Mouse (Mus musculus) heart, embryonic 13.5 days (tissue): ENCODE measurements around the gene Itga9. TPM values are rescaled to one million over a fixed set of nuclear protein-coding genes. Genes with fewer than 3 reads are reported as not detected.

Experiments
- ATAC-seq: fragments of 200-750 bp; cut with Nextera tagmentation; 2 replicates; pipeline ENCODE4 v1.8.0; 2017; ENCODE audit warnings: moderate TSS enrichment; ENCODE audit not compliant: insufficient number of reproducible peaks, low FRiP score, low TSS enrichment; ENCODE audit errors: extremely low read depth
- H3K27ac ChIP-seq: fragments of 300-500 bp; sonication (generic); replicated peaks from 2 replicates; pipeline ENCODE4 v1.5.1; 2015; ENCODE audit warnings: moderate library complexity, mild to moderate bottlenecking, inconsistent platforms
- H3K27me3 ChIP-seq: fragments of 300-500 bp; sonication (generic); replicated peaks from 2 replicates; pipeline ENCODE4 v1.6.1; 2015; ENCODE audit warnings: mild to moderate bottlenecking, inconsistent platforms
- H3K36me3 ChIP-seq: fragments of 300-500 bp; sonication (generic); 2 replicates; pipeline ENCODE4 v1.6.1; 2015; ENCODE audit warnings: mild to moderate bottlenecking, inconsistent platforms
- H3K4me1 ChIP-seq: fragments of 300-500 bp; sonication (generic); 2 replicates; pipeline ENCODE4 v1.6.1; 2015; ENCODE audit warnings: inconsistent platforms
- H3K4me2 ChIP-seq: fragments of 300-500 bp; sonication (generic); 2 replicates; pipeline ENCODE4 v1.6.1; 2015; ENCODE audit warnings: inconsistent platforms, mild to moderate bottlenecking, moderate library complexity
- H3K4me3 ChIP-seq: fragments of 300-500 bp; sonication (generic); 2 replicates; pipeline ENCODE4 v1.5.1; 2015; ENCODE audit warnings: moderate library complexity, mild to moderate bottlenecking, inconsistent platforms
- H3K9ac ChIP-seq: fragments of 300-500 bp; sonication (generic); 2 replicates; pipeline ENCODE4 v1.6.1; 2015; ENCODE audit warnings: inconsistent platforms, mild to moderate bottlenecking, moderate library complexity
- H3K9me3 ChIP-seq: fragments of 300-500 bp; sonication (generic); 2 replicates; pipeline ENCODE4 v1.6.1; 2016; ENCODE audit warnings: inconsistent platforms
- WGBS: fragments of 180-500 bp; shearing (Covaris S2); methylation state at CpG from one replicate; pipeline ENCODE4 v1.1.7; 2015; ENCODE audit warnings: mixed read lengths; 5-methylcytosine and 5-hydroxymethylcytosine counted together
- polyA plus RNA-seq: library from polyadenylated mRNA; unstranded; fragments of >200 nt; fragmentation: Nextera tagmentation; extraction: Ambion mirVana; gene quantifications from 2 replicates; pipeline ENCODE4 v1.2.1, GENCODE M21; 2015

The Itga9 gene
- polyA plus RNA-seq, 1 experiment from 2014 or later = 6.5 TPM

DNA sequence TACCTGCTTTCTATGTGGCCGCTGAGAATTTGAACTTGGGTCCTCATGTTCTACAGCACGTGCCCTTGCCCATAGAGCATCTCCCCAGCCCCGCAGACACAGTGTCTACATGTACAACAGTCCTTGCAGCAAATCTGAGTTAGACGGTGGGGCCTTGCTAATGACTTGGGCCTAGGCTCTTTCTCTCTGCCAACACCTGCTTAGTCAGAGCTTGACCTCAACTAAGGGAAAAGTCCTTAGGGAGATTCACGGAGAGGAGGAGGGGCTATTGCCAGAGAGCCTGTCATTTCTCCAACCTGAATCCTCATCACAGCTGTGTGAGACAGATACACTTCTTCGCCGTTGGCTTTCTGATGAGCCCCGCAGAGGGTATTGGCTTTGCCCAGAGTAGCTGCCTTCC is 70.2 kb downstream of the Itga9 start:
- Histone ChIP-seq H3K4me2 (no peak overlapping the region), H3K9ac (no peak overlapping the region), H3K36me3 (peaks cover 27% of the 10 kb centered on the region), H3K4me3 (no peak overlapping the region), H3K4me1 (peaks cover 30% of the 10 kb centered on the region), H3K27me3 (no peaks in the 10 kb centered on the region), H3K9me3 (no peaks in the 10 kb centered on the region), H3K27ac (peak overlapping the region; percentile 25)
- WGBS = 76% methylated on average over 8 of the region's 8 CpGs
- ATAC-seq = no peak

- H3K9ac ChIP-seq = no peak overlapping the region
- H3K4me2 ChIP-seq = no peak overlapping the region
- no peaks in the 10 kb centered on the region for H3K27me3 ChIP-seq
- WGBS = 41% methylated on average over 9 of the region's 9 CpGs
- ATAC-seq = no peak
- H3K36me3 ChIP-seq = peaks cover 24% of the 10 kb centered on the region
- peak overlapping the region; percentile 25 for H3K27ac ChIP-seq
- H3K4me3 ChIP-seq = no peak overlapping the region
- peaks cover 35% of the 10 kb centered on the region for H3K4me1 ChIP-seq
- no peaks in the 10 kb centered on the region for H3K9me3 ChIP-seq
These were observed 70.9 kb downstream of the Itga9 start for GRCm38 (mm10) chr9:118677349-118677748.

DNA sequence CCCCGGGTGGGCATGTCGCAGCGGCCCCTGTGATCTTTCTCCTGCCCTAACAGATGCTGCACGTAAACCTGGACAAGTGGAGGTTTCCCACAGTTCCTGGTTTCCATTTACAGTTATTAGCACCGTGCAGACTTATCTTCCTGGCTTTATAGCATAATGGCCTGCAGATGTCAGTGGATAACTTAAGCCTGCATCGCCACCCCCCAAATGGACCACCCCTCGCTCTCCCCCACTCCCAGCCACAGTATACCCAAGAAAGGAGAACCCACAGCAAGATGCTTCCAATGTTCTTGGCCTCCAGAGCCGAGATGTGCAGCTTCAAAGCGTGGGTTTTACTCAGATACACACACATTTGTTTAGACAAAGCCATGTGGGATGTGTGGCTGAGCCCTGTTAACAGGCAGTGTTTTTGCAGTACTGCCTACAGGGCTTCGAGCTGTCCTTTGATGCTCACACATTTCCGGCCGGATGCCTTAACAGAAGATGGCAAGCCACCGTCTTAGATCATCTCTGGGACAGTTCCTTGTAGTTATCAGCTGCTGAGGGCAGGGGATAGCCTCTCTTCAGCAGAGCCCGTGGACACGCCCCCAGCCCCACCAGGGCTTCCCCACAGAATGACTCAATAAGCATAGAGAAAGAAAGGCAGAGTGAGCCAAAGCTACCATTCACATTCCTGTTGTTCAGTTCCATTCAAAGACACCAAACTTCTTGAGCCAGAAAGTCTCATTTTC is 71.7 kb downstream of the Itga9 start:
- H3K4me1 ChIP-seq = peaks cover 41% of the 10 kb centered on the region
- H3K4me2 ChIP-seq = no peak overlapping the region
- WGBS = 51% methylated on average over 15 of the region's 15 CpGs
- H3K36me3 ChIP-seq = peaks cover 20% of the 10 kb centered on the region
- no peaks in the 10 kb centered on the region for H3K9me3 ChIP-seq
- H3K27me3 ChIP-seq = no peaks in the 10 kb centered on the region
- H3K9ac ChIP-seq = no peak overlapping the region
- H3K4me3 ChIP-seq = no peak overlapping the region
- no peak for ATAC-seq
- peak overlapping the region; percentile 25 for H3K27ac ChIP-seq

- ATAC-seq = no peak
- Histone ChIP-seq H3K4me1 (peaks cover 41% of the 10 kb centered on the region), H3K4me2 (no peak overlapping the region), H3K27me3 (no peaks in the 10 kb centered on the region), H3K9me3 (no peaks in the 10 kb centered on the region), H3K9ac (no peak overlapping the region), H3K36me3 (peaks cover 20% of the 10 kb centered on the region), H3K27ac (peak overlapping the region; percentile 25; the same call in 1 of the 2 replicates), H3K4me3 (no peak overlapping the region)
- WGBS = 65% methylated on average over 10 of the region's 10 CpGs
These were observed 72.3 kb downstream of the Itga9 start for GRCm38 (mm10) chr9:118678759-118679158.

- Histone ChIP-seq H3K4me1 (peaks cover 51% of the 10 kb centered on the region), H3K4me3 (no peak overlapping the region), H3K27ac (no peak overlapping the region), H3K9ac (no peak overlapping the region), H3K9me3 (no peaks in the 10 kb centered on the region), H3K4me2 (no peak overlapping the region), H3K27me3 (no peaks in the 10 kb centered on the region), H3K36me3 (peaks cover 21% of the 10 kb centered on the region)
- WGBS = 76% methylated on average over 6 of the region's 6 CpGs
- no peak for ATAC-seq
These were observed 75.0 kb downstream of the Itga9 start for GRCm38 (mm10) chr9:118681506-118681905.

DNA sequence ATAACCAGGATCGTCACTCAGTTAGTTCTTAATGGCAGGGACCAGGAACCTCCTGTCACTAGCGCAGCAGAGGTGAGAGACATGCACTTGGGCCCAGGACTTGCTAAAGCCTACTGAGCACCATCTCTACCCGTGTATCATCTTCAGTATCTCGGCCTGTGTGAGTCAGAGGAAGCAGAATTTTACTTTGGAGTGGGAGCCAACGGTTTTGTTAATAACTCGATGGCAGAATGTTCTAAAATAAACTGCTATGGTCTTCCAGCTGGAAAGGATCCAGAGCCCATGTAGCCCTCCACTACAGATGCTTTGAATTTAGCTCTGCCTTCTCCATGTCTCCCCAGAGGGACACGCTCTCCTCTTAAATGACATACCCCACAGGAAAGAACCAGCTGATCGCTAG is 75.7 kb downstream of the Itga9 start:
- Histone ChIP-seq H3K9ac (no peak overlapping the region), H3K36me3 (peaks cover 21% of the 10 kb centered on the region), H3K4me2 (no peak overlapping the region), H3K4me1 (peaks cover 50% of the 10 kb centered on the region), H3K4me3 (no peak overlapping the region), H3K27me3 (no peaks in the 10 kb centered on the region), H3K9me3 (no peaks in the 10 kb centered on the region), H3K27ac (no peak overlapping the region)
- ATAC-seq = no peak
- 64% methylated on average over 8 of the region's 8 CpGs for WGBS

DNA sequence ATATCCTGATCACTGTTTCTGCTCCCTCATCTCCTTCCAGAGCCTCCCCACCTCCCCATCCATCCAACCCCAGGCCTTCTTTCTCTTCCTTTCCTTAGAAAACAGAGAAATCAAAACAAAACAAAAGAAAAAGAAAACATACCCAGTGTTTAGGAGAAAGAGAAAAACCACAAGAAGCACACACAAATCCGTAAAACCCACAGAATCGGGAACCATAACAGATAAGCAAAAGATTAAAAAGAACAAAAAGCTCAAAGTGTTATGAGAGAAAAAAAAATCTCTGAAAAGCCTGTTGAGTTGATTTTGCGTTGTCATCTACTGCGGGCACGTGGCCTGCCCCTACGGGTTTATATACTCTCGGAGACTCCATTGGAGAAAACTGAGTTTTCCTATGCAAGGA is 77.0 kb downstream of the Itga9 start:
- Histone ChIP-seq H3K36me3 (peaks cover 21% of the 10 kb centered on the region), H3K27ac (no peak overlapping the region), H3K27me3 (0 out of 2 replicates have a peak, but pooled peaks cover 3% of the 10 kb centered on the region), H3K4me3 (no peak overlapping the region), H3K9me3 (no peaks in the 10 kb centered on the region), H3K4me1 (peaks cover 36% of the 10 kb centered on the region), H3K9ac (no peak overlapping the region), H3K4me2 (no peak overlapping the region)
- WGBS = 69% methylated on average over 7 of the region's 7 CpGs
- ATAC-seq = no peak

GRCm38 (mm10) chr9:118684343-118684742 is 77.9 kb downstream of the Itga9 start:
- 90% methylated on average over 9 of the region's 9 CpGs for WGBS
- peaks cover 33% of the 10 kb centered on the region for H3K4me1 ChIP-seq
- no peak overlapping the region for H3K27ac ChIP-seq
- H3K27me3 ChIP-seq = peaks cover 3% of the 10 kb centered on the region; the same call in 1 of the 2 replicates
- no peak overlapping the region for H3K4me3 ChIP-seq
- H3K9ac ChIP-seq = no peak overlapping the region
- H3K9me3 ChIP-seq = no peaks in the 10 kb centered on the region
- ATAC-seq = no peak
- peaks cover 26% of the 10 kb centered on the region for H3K36me3 ChIP-seq
- H3K4me2 ChIP-seq = no peak overlapping the region

GRCm38 (mm10) chr9:118686166-118686961 is 79.9 kb downstream of the Itga9 start:
- Histone ChIP-seq H3K4me1 (peaks cover 33% of the 10 kb centered on the region), H3K27me3 (peaks cover 3% of the 10 kb centered on the region; the same call in 1 of the 2 replicates), H3K4me2 (no peak overlapping the region), H3K36me3 (peaks cover 42% of the 10 kb centered on the region), H3K9ac (no peak overlapping the region), H3K4me3 (no peak overlapping the region), H3K9me3 (no peaks in the 10 kb centered on the region), H3K27ac (no peak overlapping the region)
- ATAC-seq = no peak
- 54% methylated on average over 9 of the region's 9 CpGs for WGBS

GRCm38 (mm10) chr9:118688248-118688647 is 81.8 kb downstream of the Itga9 start:
- Histone ChIP-seq H3K36me3 (peaks cover 44% of the 10 kb centered on the region), H3K4me1 (peaks cover 25% of the 10 kb centered on the region), H3K27me3 (peaks cover 3% of the 10 kb centered on the region; the same call in 1 of the 2 replicates), H3K27ac (no peak overlapping the region), H3K9ac (no peak overlapping the region), H3K9me3 (no peaks in the 10 kb centered on the region), H3K4me2 (no peak overlapping the region), H3K4me3 (no peak overlapping the region)
- no peak for ATAC-seq
- 73% methylated on average over 4 of the region's 4 CpGs for WGBS

DNA sequence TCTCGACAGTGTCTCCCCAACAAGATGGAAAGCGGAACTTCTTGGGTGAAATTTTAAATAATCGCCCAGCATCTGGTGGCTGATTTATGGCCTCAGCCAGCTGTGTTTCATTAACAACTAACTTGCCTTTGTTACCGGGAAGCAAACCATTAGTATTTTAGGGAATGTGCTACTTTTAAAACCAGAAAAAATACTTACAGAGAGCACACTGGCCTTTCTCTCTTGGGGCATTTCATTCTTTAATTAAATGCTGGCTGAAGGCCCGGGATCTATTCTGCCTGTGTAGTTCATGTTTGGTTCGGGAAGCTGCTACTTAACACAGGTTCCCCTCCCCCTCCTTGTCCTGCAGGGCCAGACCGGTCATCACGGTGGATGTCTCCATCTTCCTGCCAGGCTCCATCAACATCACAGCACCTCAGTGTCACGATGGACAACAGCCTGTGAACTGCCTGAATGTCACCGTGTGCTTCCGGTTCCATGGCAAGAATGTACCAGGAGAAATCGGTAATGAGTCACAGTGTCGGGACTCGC is 82.5 kb downstream of the Itga9 start:
- no peaks in the 10 kb centered on the region for H3K9me3 ChIP-seq
- H3K4me1 ChIP-seq = peaks cover 32% of the 10 kb centered on the region
- peaks cover 3% of the 10 kb centered on the region; the same call in 1 of the 2 replicates for H3K27me3 ChIP-seq
- WGBS = 73% methylated on average over 14 of the region's 14 CpGs
- H3K27ac ChIP-seq = no peak overlapping the region
- H3K4me3 ChIP-seq = no peak overlapping the region
- peaks cover 44% of the 10 kb centered on the region for H3K36me3 ChIP-seq
- no peak overlapping the region for H3K9ac ChIP-seq
- H3K4me2 ChIP-seq = no peak overlapping the region
- ATAC-seq = no peak
